In genomic region chr9:116270417-116270828, GRCm38 (mm10) we compare ENCODE assay signal across 8 mouse cellular contexts.
DNase-seq lines count a peak whose midpoint lies in the region; ATAC-seq lines count a peak whose summit lies in the region.

No protein-coding gene starts in this region.

- H3K4me3 ChIP-seq in kidney, embryonic 16.5 days (ENCODE audit: low read length): no peak overlapping the region
- no peak overlapping the region for H3K4me3 ChIP-seq in forebrain, embryonic 16.5 days (replicated peaks; ENCODE audit: low read length)

- no peak overlapping the region for H3K4me2 ChIP-seq in kidney, embryonic 16.5 days (replicated peaks; ENCODE audit: low read depth, low read length)
- no peak overlapping the region for H3K4me2 ChIP-seq in forebrain, embryonic 16.5 days (ENCODE audit: low read length)

- H3K27ac ChIP-seq in kidney, embryonic 16.5 days (ENCODE audit: low read length): no peak overlapping the region
- no peak overlapping the region for H3K27ac ChIP-seq in forebrain, embryonic 16.5 days (ENCODE audit: low read length)

- 60% methylated on average over 6 of the region's 6 CpGs for WGBS in kidney, embryonic 16.5 days
- WGBS in forebrain, embryonic 16.5 days: 86% methylated on average over 6 of the region's 6 CpGs

- no peak overlapping the region for H3K9ac ChIP-seq in kidney, embryonic 16.5 days (replicated peaks; ENCODE audit: low read length)
- no peak overlapping the region for H3K9ac ChIP-seq in forebrain, embryonic 16.5 days (replicated peaks; ENCODE audit: low read depth, low read length)

- no peaks in the 10 kb centered on the region for H3K36me3 ChIP-seq in kidney, embryonic 16.5 days (ENCODE audit: insufficient read depth, low read length)
- no peaks in the 10 kb centered on the region for H3K36me3 ChIP-seq in forebrain, embryonic 16.5 days (ENCODE audit: control insufficient read depth, insufficient read depth)

- H3K9me3 ChIP-seq in kidney, embryonic 16.5 days (ENCODE audit: low read length): no peaks in the 10 kb centered on the region
- no peaks in the 10 kb centered on the region for H3K9me3 ChIP-seq in forebrain, embryonic 16.5 days (ENCODE audit: control insufficient read depth, low read length)

- DNase-seq in testis, postnatal 14 days (ENCODE audit: low spot score): peak; percentile 10
- DNase-seq in testis, postnatal 10 days (ENCODE audit: low spot score): no peak
- peak; percentile 81 for DNase-seq in lung, postnatal 25 days (ENCODE audit: low spot score)
- peak; percentile 84 to 86 for DNase-seq in urinary bladder, postnatal 36 days (ENCODE audit: low spot score in 2 of 2)
- no peak for DNase-seq in right cerebral cortex, postnatal 4 days
- DNase-seq in spleen, postnatal 14 days (ENCODE audit: low spot score in 2 of 2): no peak

- H3K4me1 ChIP-seq in kidney, embryonic 16.5 days (ENCODE audit: insufficient read depth, low read length): no peaks in the 10 kb centered on the region
- no peaks in the 10 kb centered on the region for H3K4me1 ChIP-seq in forebrain, embryonic 16.5 days (replicated peaks; ENCODE audit: control insufficient read depth, insufficient read depth, low read length)

- no peaks in the 10 kb centered on the region for H3K27me3 ChIP-seq in kidney, embryonic 16.5 days (ENCODE audit: insufficient read depth, low read length)
- no peaks in the 10 kb centered on the region for H3K27me3 ChIP-seq in forebrain, embryonic 16.5 days (replicated peaks; ENCODE audit: control insufficient read depth, insufficient read depth, low read length)

- ATAC-seq in kidney, embryonic 16.5 days (ENCODE audit: low FRiP score, low TSS enrichment): 0 out of 2 replicates have a peak, but pooled peaks have one; percentile 31
- ATAC-seq in forebrain, embryonic 16.5 days: no peak

Comparison
In these comparisons a context has a peak if more than half of its experiments do, and no peak if none do; other contexts are left out.
1. DNase-seq: peak in testis, postnatal 14 days (single experiment), lung, postnatal 25 days (single experiment) and urinary bladder, postnatal 36 days (2 of 2); none in testis, postnatal 10 days (single experiment), right cerebral cortex, postnatal 4 days (single experiment) and spleen, postnatal 14 days (0 of 2).